Mouse (Mus musculus): ENCODE measurements around the gene Izumo4. TPM values are rescaled to one million over a fixed set of nuclear protein-coding genes. Genes with fewer than 3 reads are reported as not detected.

Izumo4 gene
- total RNA-seq, 4 experiments from 2014 or later: 19.3 to 46.2 (median 33.3) TPM

GRCm38 (mm10) chr10:80669737-80670485 is 32.1 kb upstream of the Izumo4 start:
- peak; percentile 65 for DNase-seq

- no peak for DNase-seq
Observed at GRCm38 (mm10) chr10:80670531-80670930, 31.5 kb upstream of the Izumo4 start.

- no peak for DNase-seq
Observed at GRCm38 (mm10) chr10:80671251-80671650, 30.7 kb upstream of the Izumo4 start.

GRCm38 (mm10) chr10:80671936-80672690 is 29.9 kb upstream of the Izumo4 start:
- DNase-seq: no peak

- no peak for DNase-seq
Observed at GRCm38 (mm10) chr10:80673690-80674089, 28.3 kb upstream of the Izumo4 start.

- no peak for DNase-seq
Observed at GRCm38 (mm10) chr10:80674161-80674711, 27.7 kb upstream of the Izumo4 start.

DNA sequence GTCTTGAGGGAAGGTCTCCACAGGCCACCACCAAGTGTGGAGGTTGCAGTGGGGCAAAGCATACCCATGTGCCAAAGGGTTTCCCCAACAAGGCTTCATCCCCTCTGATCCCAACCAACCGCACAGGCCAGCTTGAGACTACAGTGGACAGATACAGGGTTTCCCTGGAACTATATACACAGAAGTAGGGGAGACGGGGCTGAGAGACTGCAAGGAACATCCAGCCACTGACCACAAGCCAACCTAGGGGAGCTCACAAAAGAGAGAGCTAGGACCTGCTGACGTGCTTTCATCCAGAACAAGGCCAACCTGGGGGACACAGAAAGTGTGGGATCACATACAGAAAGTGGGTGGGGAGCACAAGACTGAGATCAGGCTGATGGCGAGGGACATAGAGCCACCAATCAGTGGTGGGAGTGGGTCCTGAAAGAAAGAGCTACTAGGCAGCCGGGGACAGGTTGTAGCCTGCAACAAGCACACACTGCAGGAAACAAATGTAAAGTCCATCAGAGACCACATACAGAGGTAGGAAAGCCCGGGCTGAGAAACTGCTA is 27.1 kb upstream of the Izumo4 start:
- no peak for DNase-seq

- no peak for DNase-seq
Observed at GRCm38 (mm10) chr10:80675405-80676197, 26.4 kb upstream of the Izumo4 start.

GRCm38 (mm10) chr10:80676198-80676928 is 25.6 kb upstream of the Izumo4 start:
- DNase-seq: peak; percentile 99

DNA sequence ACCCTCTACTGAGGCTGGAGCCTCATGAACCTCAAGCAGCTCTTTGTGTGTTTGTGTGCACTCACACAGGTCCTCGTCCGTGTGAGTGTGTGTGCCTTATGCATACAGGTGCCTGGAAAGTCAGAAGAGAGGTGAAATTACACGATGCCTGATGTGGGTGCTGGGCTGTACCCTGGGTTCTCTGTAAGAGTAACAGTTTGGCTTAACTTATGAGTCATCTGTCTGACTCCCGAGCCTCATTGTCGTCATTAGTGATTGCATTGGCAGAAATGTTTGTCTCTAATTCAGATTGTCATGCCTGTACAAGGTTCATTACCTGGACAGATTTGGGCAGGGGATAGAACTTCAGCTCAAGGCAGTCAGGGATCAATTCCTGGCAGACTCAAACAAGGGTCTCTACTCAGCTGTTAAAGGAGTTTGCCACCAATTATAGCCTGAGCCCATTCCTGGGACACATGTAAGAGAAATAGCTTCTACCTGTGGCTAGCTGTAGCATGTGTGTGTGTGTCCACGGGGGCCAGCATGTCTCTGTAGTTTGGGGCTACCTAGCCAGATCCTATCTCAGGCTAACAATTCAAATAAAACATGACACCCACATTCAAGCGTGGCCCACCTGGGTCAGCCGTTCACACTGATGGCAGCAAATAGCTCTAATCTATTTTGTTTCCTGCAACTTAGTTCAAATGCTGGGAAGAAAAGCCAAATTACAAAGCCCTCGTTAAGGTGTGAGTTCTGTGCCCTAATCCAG is 24.7 kb upstream of the Izumo4 start:
- no peak for DNase-seq

GRCm38 (mm10) chr10:80677942-80678436 is 24.0 kb upstream of the Izumo4 start, which contains the start of gene Mknk2:
TSS of gene Mknk2 (minus strand) at chr10:80678112.
- DNase-seq: peak; percentile 94

DNA sequence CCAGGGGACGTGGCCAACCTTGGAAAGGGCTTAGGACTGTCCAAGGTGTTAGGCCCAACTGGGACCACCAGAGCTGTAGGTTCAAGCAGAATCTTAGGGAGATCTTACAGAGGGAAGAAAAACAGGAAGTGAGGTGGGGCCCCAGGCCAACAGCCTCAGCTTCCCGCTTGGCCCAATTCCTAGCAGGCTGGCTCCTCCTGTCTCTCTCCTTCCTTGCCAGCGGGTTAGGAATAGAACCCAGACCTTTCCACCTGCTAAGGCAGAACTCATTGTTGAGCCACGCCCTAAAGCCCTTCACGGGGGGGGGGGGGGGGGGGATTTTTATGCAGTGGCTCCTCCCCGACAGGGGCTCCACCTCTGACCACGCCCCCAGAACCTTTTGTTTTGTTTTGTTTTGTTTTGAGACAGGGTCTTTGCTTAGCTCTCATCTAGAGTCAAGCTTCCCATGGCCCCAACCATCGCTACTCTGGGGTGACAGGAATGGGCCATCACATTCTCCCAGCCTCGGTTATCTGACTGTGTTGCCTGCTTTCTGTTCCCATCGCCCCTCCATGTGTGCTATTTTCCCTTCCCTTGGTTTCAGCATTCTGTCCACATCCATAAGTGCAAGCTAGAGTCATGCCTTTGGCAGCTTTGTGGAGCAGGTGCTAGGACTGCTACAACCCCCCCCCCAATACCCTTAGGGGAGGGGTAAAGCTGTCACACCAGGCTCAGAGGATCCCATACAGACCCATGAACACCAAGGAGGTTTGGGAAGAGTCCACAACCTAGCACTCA is 23.2 kb upstream of the Izumo4 start:
- no peak for DNase-seq

GRCm38 (mm10) chr10:80679556-80680259 is 22.3 kb upstream of the Izumo4 start:
- DNase-seq: peak; percentile 62

- no peak for DNase-seq
Observed at GRCm38 (mm10) chr10:80680260-80680696, 21.7 kb upstream of the Izumo4 start.

DNA sequence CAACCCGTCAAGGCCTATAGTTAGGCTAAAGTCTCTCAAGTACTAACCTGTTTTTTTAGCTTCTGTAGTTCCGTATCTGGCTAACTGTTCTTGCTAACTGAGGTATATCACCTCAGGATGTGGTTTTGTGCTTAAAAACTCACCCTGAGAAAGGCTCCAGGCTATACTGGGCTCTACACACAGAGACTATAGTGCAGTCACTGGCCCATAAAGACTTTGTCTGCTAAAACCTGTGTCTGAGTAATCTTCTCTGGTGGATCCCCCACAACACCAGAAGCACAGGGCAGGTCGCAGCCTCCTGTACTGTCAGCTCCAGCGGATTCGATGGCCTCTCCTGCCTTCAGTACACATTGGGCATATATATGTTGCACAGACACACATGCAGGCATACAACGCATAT is 20.0 kb upstream of the Izumo4 start:
- no peak for DNase-seq

DNA sequence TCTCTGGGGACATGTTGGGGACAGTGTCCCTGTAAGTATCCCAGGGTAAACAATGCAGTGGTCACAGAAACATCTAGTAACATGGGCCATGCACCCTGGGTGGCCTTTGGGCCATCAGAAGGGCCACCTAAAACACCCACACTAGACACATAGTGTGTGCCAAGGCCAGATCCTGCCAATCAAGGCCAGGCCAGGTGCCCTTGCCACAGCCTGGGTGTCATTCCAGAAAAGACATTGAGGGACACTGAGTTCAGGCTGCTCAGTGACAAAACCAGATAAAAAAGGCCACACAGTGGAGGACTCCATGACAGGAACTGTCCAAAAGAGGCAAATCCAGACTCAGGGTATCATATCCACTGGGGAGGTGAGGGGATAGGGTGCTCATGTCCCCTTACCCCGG is 18.3 kb upstream of the Izumo4 start:
- no peak for DNase-seq

GRCm38 (mm10) chr10:80684214-80684613 is 17.8 kb upstream of the Izumo4 start:
- DNase-seq: peak; percentile 71

GRCm38 (mm10) chr10:80684984-80685383 is 17.0 kb upstream of the Izumo4 start:
- no peak for DNase-seq

- DNase-seq: no peak
Observed at GRCm38 (mm10) chr10:80686617-80687016, 15.4 kb upstream of the Izumo4 start.

Measured in adrenal gland, adult 8-10 months (tissue).